Mouse (Mus musculus) kidney, postnatal 0 days (tissue): ENCODE results near the gene Olfr697. TPM values are rescaled to one million over a fixed set of nuclear protein-coding genes. Genes with fewer than 3 reads are reported as not detected.

Source experiments
- ATAC-seq: fragments of 200-750 bp; cut with Nextera tagmentation; replicated peaks from 2 replicates; pipeline ENCODE4 v1.8.0; 2017; ENCODE audit warnings: low read depth, moderate number of reproducible peaks, moderate TSS enrichment, moderate library complexity; ENCODE audit not compliant: low FRiP score
- DNase-seq: peaks from one replicate; pipeline ENCODE4 v3.0.0-alpha.2; 2016; ENCODE audit warnings: low spot score
- H3K27ac ChIP-seq: fragments of 300-500 bp; sonication (generic); 2 replicates; pipeline ENCODE4 v1.5.1; 2014; ENCODE audit warnings: mild to moderate bottlenecking
- H3K27me3 ChIP-seq: fragments of 300-500 bp; sonication (generic); 2 replicates; pipeline ENCODE4 v1.6.1; 2014; ENCODE audit warnings: low read length, mixed read lengths; ENCODE audit not compliant: insufficient read depth
- H3K36me3 ChIP-seq: fragments of 300-500 bp; sonication (generic); 2 replicates; pipeline ENCODE4 v1.6.1; 2014; ENCODE audit warnings: low read length, mixed read lengths; ENCODE audit not compliant: insufficient read depth
- H3K4me1 ChIP-seq: fragments of 300-500 bp; sonication (generic); replicated peaks from 2 replicates; pipeline ENCODE4 v1.6.1; 2014; ENCODE audit warnings: antibody characterized with exemption, low read length, mixed read lengths; ENCODE audit not compliant: insufficient read depth
- H3K4me2 ChIP-seq: fragments of 300-500 bp; sonication (generic); 2 replicates; pipeline ENCODE4 v1.6.1; 2014; ENCODE audit warnings: mild to moderate bottlenecking, low read length, moderate library complexity, mixed read lengths
- H3K4me3 ChIP-seq: fragments of 300-500 bp; sonication (generic); replicated peaks from 2 replicates; pipeline ENCODE4 v1.5.1; 2014; ENCODE audit warnings: low read depth, low read length
- H3K9ac ChIP-seq: fragments of 300-500 bp; sonication (generic); 2 replicates; pipeline ENCODE4 v1.6.1; 2014; ENCODE audit warnings: low read depth, low read length
- H3K9me3 ChIP-seq: fragments of 300-500 bp; sonication (generic); replicated peaks from 2 replicates; pipeline ENCODE4 v1.6.1; 2016; ENCODE audit warnings: low read length, inconsistent platforms, mixed read lengths
- CTCF ChIP-seq: IDR thresholded peaks from 2 replicates; pipeline ENCODE4 v1.5.1; 2016; ENCODE audit warnings: antibody characterized with exemption, low read depth, mild to moderate bottlenecking, moderate library complexity
- WGBS: fragments of 180-500 bp; shearing (Covaris S2); extraction: QIAGEN DNeasy Blood & Tissue Kit; methylation state at CpG from one replicate; pipeline ENCODE4 v1.1.7; 2014; 5-methylcytosine and 5-hydroxymethylcytosine counted together
- polyA plus RNA-seq: library from polyadenylated mRNA; unstranded; fragments of >200 nt; fragmentation: Nextera tagmentation; extraction: Ambion mirVana; gene quantifications from 2 replicates; pipeline ENCODE4 v1.2.1, GENCODE M21; 2015

Olfr697 gene
- polyA plus RNA-seq, 1 experiment from 2014 or later, result not detected

GRCm38 (mm10) chr7:106691714-106692113 lies 50.5 kb downstream of the Olfr697 start, which contains the start of gene Olfr694:
Gene Olfr694 (minus strand): TSS chr7:106691814.
- no peak within 1 kb of the TSS for H3K9ac ChIP-seq
- 97% methylated on average over 1 of the region's 1 CpGs for WGBS
- DNase-seq (no peak), ATAC-seq (no peak)
- no peak for TF ChIP-seq CTCF
- no peaks in the 10 kb centered on the region for H3K4me1 ChIP-seq
- H3K9me3 ChIP-seq, result no peaks in the 10 kb centered on the region
- H3K27ac ChIP-seq, result no peak within 1 kb of the TSS
- H3K4me2 ChIP-seq, result no peak within 1 kb of the TSS
- no peaks in the 10 kb centered on the region for H3K36me3 ChIP-seq
- H3K4me3 ChIP-seq, result no peak within 1 kb of the TSS
- H3K27me3 ChIP-seq, result no peaks in the 10 kb centered on the region

Other genes starting within 250 kb of the Olfr697 start
- gene Olfr693, start 61.9 kb downstream of the Olfr697 start, polyA plus RNA-seq, result not detected in 2 replicates
- gene Olfr694, start 50.6 kb downstream of the Olfr697 start, polyA plus RNA-seq, result not detected in 2 replicates
- not detected in 2 replicates for gene Olfr695, start 26.0 kb downstream of the Olfr697 start, polyA plus RNA-seq
- gene Olfr698, start 13.0 kb upstream of the Olfr697 start, polyA plus RNA-seq, result not detected in 2 replicates
- not detected in 2 replicates for gene Olfr699, start 50.8 kb upstream of the Olfr697 start, polyA plus RNA-seq
- gene Olfr700, start 66.4 kb upstream of the Olfr697 start, polyA plus RNA-seq, result not detected in 2 replicates
- not detected in 2 replicates for gene Olfr701, start 71.7 kb upstream of the Olfr697 start, polyA plus RNA-seq
- not detected in 2 replicates for gene Olfr702, start 91.5 kb upstream of the Olfr697 start, polyA plus RNA-seq
- gene Olfr703, start 100.9 kb upstream of the Olfr697 start, polyA plus RNA-seq, result not detected in 2 replicates
- not detected in 2 replicates for gene Olfr704, start 120.7 kb upstream of the Olfr697 start, polyA plus RNA-seq
- gene Olfr705, start 134.4 kb upstream of the Olfr697 start, polyA plus RNA-seq, result not detected in 2 replicates
- not detected in 2 replicates for gene Olfr706, start 145.7 kb upstream of the Olfr697 start, polyA plus RNA-seq
- gene Olfr707, start 158.8 kb upstream of the Olfr697 start, polyA plus RNA-seq, result not detected in 2 replicates
- gene Olfr1532-ps1, start 165.6 kb upstream of the Olfr697 start, polyA plus RNA-seq, result not detected in 2 replicates
- not detected in 2 replicates for gene Olfr709-ps1, start 189.8 kb upstream of the Olfr697 start, polyA plus RNA-seq
- not detected in 2 replicates for gene Olfr710, start 205.9 kb upstream of the Olfr697 start, polyA plus RNA-seq
- gene Olfr6, start 221.5 kb upstream of the Olfr697 start, polyA plus RNA-seq, result not detected in 2 replicates
- not detected in 2 replicates for gene Olfr711, start 233.0 kb upstream of the Olfr697 start, polyA plus RNA-seq